ENCODE assay signal across 11 mouse cellular contexts in genomic region chr17:46701489-46701888, GRCm38 (mm10). TPM values are rescaled to one million over a fixed set of nuclear protein-coding genes. Genes with fewer than 3 reads are reported as not detected.
DNase-seq lines count a peak whose midpoint lies in the region; ATAC-seq and TF ChIP-seq lines count a peak whose summit lies in the region.
"Had no signal": no experiment of that assay in that cellular context is flagged by ENCODE, and none has a peak within 500 bp of the region (broad histone marks: within the 10 kb centered on the region; RNA-seq: fewer than 3 reads in every experiment).

No protein-coding gene starts in this region.

- intact Hi-C loops in heart, adult 2 months (cut with DNase I), result loop anchor here (10.0 kb wide), 1 partner anchor 377 kb away; the partner anchor contains the start of gene Abcc10

- no peak overlapping the region for H3K4me3 ChIP-seq in heart, adult 2 months
- no peak overlapping the region for H3K4me3 ChIP-seq in liver, embryonic 12.5 days
- no peak overlapping the region for H3K4me3 ChIP-seq in liver, postnatal 0 days (ENCODE audit: low read depth, low read length)
- no peak overlapping the region for H3K4me3 ChIP-seq in limb, embryonic 15.5 days

- 0 out of 2 replicates have a peak overlapping the region, but pooled peaks have one; percentile 6 for H3K9ac ChIP-seq in heart, adult 2 months (ENCODE audit: low read depth, low read length)
- H3K9ac ChIP-seq in liver, embryonic 12.5 days, result peak overlapping the region; percentile 9; the same call in 1 of the 2 replicates
- H3K9ac ChIP-seq in liver, postnatal 0 days (replicated peaks), result no peak overlapping the region
- no peak overlapping the region for H3K9ac ChIP-seq in limb, embryonic 15.5 days
- H3K9ac ChIP-seq: liver, embryonic 14.5 days had no signal

- no peaks in the 10 kb centered on the region for H3K27me3 ChIP-seq in heart, adult 2 months (ENCODE audit: control insufficient read depth, insufficient read depth, low read length)
- no peaks in the 10 kb centered on the region for H3K27me3 ChIP-seq in liver, embryonic 12.5 days (replicated peaks)
- no peaks in the 10 kb centered on the region for H3K27me3 ChIP-seq in liver, postnatal 0 days (ENCODE audit: insufficient read depth, low read length)
- H3K27me3 ChIP-seq in limb, embryonic 15.5 days, result no peaks in the 10 kb centered on the region
- H3K27me3 ChIP-seq: megakaryocyte, embryonic 14.5 days had no signal

- H3K9me3 ChIP-seq in liver, embryonic 12.5 days (replicated peaks), result no peaks in the 10 kb centered on the region
- no peaks in the 10 kb centered on the region for H3K9me3 ChIP-seq in liver, postnatal 0 days (ENCODE audit: low read length)
- H3K9me3 ChIP-seq in limb, embryonic 15.5 days, result no peaks in the 10 kb centered on the region
- H3K9me3 ChIP-seq: megakaryocyte, embryonic 14.5 days had no signal

- peaks cover 9% of the 10 kb centered on the region for H3K4me1 ChIP-seq in heart, adult 2 months (ENCODE audit: control insufficient read depth, insufficient read depth, low read length)
- peaks cover 63% of the 10 kb centered on the region for H3K4me1 ChIP-seq in liver, embryonic 12.5 days
- H3K4me1 ChIP-seq in liver, postnatal 0 days (ENCODE audit: insufficient read depth), result peaks cover 21% of the 10 kb centered on the region
- H3K4me1 ChIP-seq in limb, embryonic 15.5 days, result peaks cover 38% of the 10 kb centered on the region

- TF ChIP-seq EP300 in heart, adult 2 months (IDR thresholded peaks at IDR 0.05; ENCODE audit: insufficient read depth, low read depth, low read length), result no peak
- no peak for TF ChIP-seq EP300 in liver, postnatal 0 days (IDR thresholded peaks at IDR 0.05; ENCODE audit: low read depth)

- no peak for ATAC-seq in liver, embryonic 12.5 days
- ATAC-seq in liver, postnatal 0 days, result no peak
- no peak for ATAC-seq in limb, embryonic 15.5 days (ENCODE audit: insufficient number of reproducible peaks, low FRiP score, low TSS enrichment, low read depth)

- TF ChIP-seq POLR2A in heart, adult 2 months (IDR thresholded peaks at IDR 0.05; ENCODE audit: insufficient read depth, low read depth, low read length), result no peak

- WGBS in heart, adult 2 months, result 42% methylated on average over 12 of the region's 12 CpGs
- WGBS in liver, embryonic 12.5 days (ENCODE audit: insufficient replicate concordance), result 84% methylated on average over 12 of the region's 12 CpGs
- WGBS in liver, postnatal 0 days (ENCODE audit: insufficient replicate concordance), result 88% methylated on average over 12 of the region's 12 CpGs
- WGBS in limb, embryonic 15.5 days, result 83% methylated on average over 12 of the region's 12 CpGs

- no peak for TF ChIP-seq CTCF in heart, adult 2 months (IDR thresholded peaks at IDR 0.05)
- TF ChIP-seq CTCF in liver, postnatal 0 days (IDR thresholded peaks at IDR 0.05; ENCODE audit: low read depth), result no peak

- H3K27ac ChIP-seq in heart, adult 2 months, result no peak overlapping the region
- H3K27ac ChIP-seq in liver, embryonic 12.5 days, result 0 out of 2 replicates have a peak overlapping the region, but pooled peaks have one; percentile 28
- H3K27ac ChIP-seq in liver, postnatal 0 days (ENCODE audit: low read depth), result no peak overlapping the region
- peak overlapping the region; percentile 22; the same call in 1 of the 2 replicates for H3K27ac ChIP-seq in limb, embryonic 15.5 days
- H3K27ac ChIP-seq: liver, embryonic 14.5 days had no signal

- no peak overlapping the region for H3K4me2 ChIP-seq in liver, embryonic 12.5 days
- H3K4me2 ChIP-seq in liver, postnatal 0 days (ENCODE audit: low read depth, low read length), result no peak overlapping the region
- 0 out of 2 replicates have a peak overlapping the region, but pooled peaks have one; percentile 3 for H3K4me2 ChIP-seq in limb, embryonic 15.5 days

- H3K79me2 ChIP-seq in heart, adult 2 months (replicated peaks; ENCODE audit: control insufficient read depth, insufficient read depth, low read length), result 0 out of 2 replicates have a peak, but pooled peaks cover 3% of the 10 kb centered on the region

- DNase-seq in heart, adult 2 months, result no peak
- DNase-seq in heart, adult 11 months, result no peak
- no peak for DNase-seq in liver, postnatal 0 days
- DNase-seq in natural killer cell, adult 2 months (ENCODE audit: low spot score in 2 of 2), result no peak
- DNase-seq in frontal cortex, postnatal 36 days (ENCODE audit: low spot score in 2 of 2), result no peak
- DNase-seq in cerebellum, postnatal 10 days, result no peak
- DNase-seq: adrenal gland, postnatal 14 days had no signal

- H3K36me3 ChIP-seq in heart, adult 2 months (ENCODE audit: control insufficient read depth, insufficient read depth, low read length), result no peaks in the 10 kb centered on the region
- peaks cover 33% of the 10 kb centered on the region for H3K36me3 ChIP-seq in liver, embryonic 12.5 days
- H3K36me3 ChIP-seq in liver, postnatal 0 days (replicated peaks; ENCODE audit: insufficient read depth, low read length), result peaks cover 7% of the 10 kb centered on the region
- peaks cover 23% of the 10 kb centered on the region for H3K36me3 ChIP-seq in limb, embryonic 15.5 days

RNA-seq across cellular contexts. Expression of gene Ppp2r5d, which starts 3.4 kb away (rescaled TPM):
- 10 to 100 TPM; 28.1 to 32.0 TPM for total RNA-seq in heart, adult 2 months (2021)
- polyA plus RNA-seq in heart, adult 2 months (2012; rRNA removed), result 30.8 and 40.6 TPM in 2 replicates
- polyA plus RNA-seq in liver, embryonic 12.5 days (2016; fragmentation: Nextera tagmentation; extraction: Ambion mirVana), result 48.3 and 49.1 TPM in 2 replicates
- 11.2 and 12.5 TPM in 2 replicates for polyA plus RNA-seq in liver, postnatal 0 days (2015; fragmentation: Nextera tagmentation; extraction: Ambion mirVana)
- 82.6 and 86.7 TPM in 2 replicates for polyA plus RNA-seq in limb, embryonic 15.5 days (2015; fragmentation: Nextera tagmentation; extraction: Ambion mirVana)

RNA-seq across cellular contexts. Expression of gene Pex6, which starts 9.8 kb away (rescaled TPM):
- total RNA-seq in heart, adult 2 months (2021), result 10 to 100 TPM; 33.4 to 36.5 TPM
- 33.7 and 34.1 TPM in 2 replicates for polyA plus RNA-seq in heart, adult 2 months (2012; rRNA removed)
- 20.7 and 21.1 TPM in 2 replicates for polyA plus RNA-seq in liver, embryonic 12.5 days (2016; fragmentation: Nextera tagmentation; extraction: Ambion mirVana)
- 11.6 and 12.6 TPM in 2 replicates for polyA plus RNA-seq in liver, postnatal 0 days (2015; fragmentation: Nextera tagmentation; extraction: Ambion mirVana)
- 22.4 and 29.4 TPM in 2 replicates for polyA plus RNA-seq in limb, embryonic 15.5 days (2015; fragmentation: Nextera tagmentation; extraction: Ambion mirVana)

RNA-seq across cellular contexts. Expression of gene Klhdc3, which starts 20.8 kb away (rescaled TPM):
- 10 to 100 TPM; 57.3 to 68.9 TPM for total RNA-seq in heart, adult 2 months (2021)
- polyA plus RNA-seq in heart, adult 2 months (2012; rRNA removed), result 91.8 and 105 TPM in 2 replicates
- 83.4 and 85.0 TPM in 2 replicates for polyA plus RNA-seq in liver, embryonic 12.5 days (2016; fragmentation: Nextera tagmentation; extraction: Ambion mirVana)
- polyA plus RNA-seq in liver, postnatal 0 days (2015; fragmentation: Nextera tagmentation; extraction: Ambion mirVana), result 60.0 and 63.0 TPM in 2 replicates
- 132 and 156 TPM in 2 replicates for polyA plus RNA-seq in limb, embryonic 15.5 days (2015; fragmentation: Nextera tagmentation; extraction: Ambion mirVana)

RNA-seq across cellular contexts. Expression of gene Mea1, which starts 22.9 kb away (rescaled TPM):
- total RNA-seq in heart, adult 2 months (2021), result 10 to 100 TPM; 45.4 to 50.3 TPM
- 35.3 and 37.8 TPM in 2 replicates for polyA plus RNA-seq in heart, adult 2 months (2012; rRNA removed)
- polyA plus RNA-seq in liver, embryonic 12.5 days (2016; fragmentation: Nextera tagmentation; extraction: Ambion mirVana), result 67.4 and 77.4 TPM in 2 replicates
- 52.3 and 56.9 TPM in 2 replicates for polyA plus RNA-seq in liver, postnatal 0 days (2015; fragmentation: Nextera tagmentation; extraction: Ambion mirVana)
- 141 and 146 TPM in 2 replicates for polyA plus RNA-seq in limb, embryonic 15.5 days (2015; fragmentation: Nextera tagmentation; extraction: Ambion mirVana)

RNA-seq across cellular contexts. Expression of gene Rrp36, which starts 27.3 kb away (rescaled TPM):
- total RNA-seq in heart, adult 2 months (2021), result 10 to 100 TPM; 10.7 to 11.3 TPM
- 19.4 and 24.3 TPM in 2 replicates for polyA plus RNA-seq in heart, adult 2 months (2012; rRNA removed)
- polyA plus RNA-seq in liver, embryonic 12.5 days (2016; fragmentation: Nextera tagmentation; extraction: Ambion mirVana), result 37.0 and 37.3 TPM in 2 replicates
- 28.1 and 28.2 TPM in 2 replicates for polyA plus RNA-seq in liver, postnatal 0 days (2015; fragmentation: Nextera tagmentation; extraction: Ambion mirVana)
- 64.6 and 66.9 TPM in 2 replicates for polyA plus RNA-seq in limb, embryonic 15.5 days (2015; fragmentation: Nextera tagmentation; extraction: Ambion mirVana)

Comparison
In these comparisons a context has a peak if more than half of its experiments do, and no peak if none do; other contexts are left out.
1. H3K27ac ChIP-seq: peak in liver, embryonic 12.5 days (single experiment) and limb, embryonic 15.5 days (single experiment); none in heart, adult 2 months (single experiment) and liver, postnatal 0 days (single experiment).
2. H3K9ac ChIP-seq: peak in heart, adult 2 months (single experiment) and liver, embryonic 12.5 days (single experiment); none in liver, postnatal 0 days (single experiment) and limb, embryonic 15.5 days (single experiment).